Mouse (Mus musculus): ENCODE measurements at regions not wholly inside any gene's neighbourhood (a gene's known extent, or its start where the extent isn't known, plus 50 kb on each side); places are given as distances from the start of the nearest gene placed in this dataset.

- H3K9ac ChIP-seq: no peak overlapping the region; the same call in 1 of the 2 replicates
- peaks cover 18% of the 10 kb centered on the region for H3K4me1 ChIP-seq
- 0 out of 2 replicates have a peak, but pooled peaks have one; percentile 19 for ATAC-seq
- H3K27me3 ChIP-seq: no peaks in the 10 kb centered on the region
- no peaks in the 10 kb centered on the region for H3K36me3 ChIP-seq (ENCODE audit: poor library complexity, severe bottlenecking)
- no peaks in the 10 kb centered on the region for H3K9me3 ChIP-seq (replicated peaks)
- no peak overlapping the region for H3K27ac ChIP-seq
- H3K4me2 ChIP-seq: no peak overlapping the region
- no peak overlapping the region for H3K4me3 ChIP-seq
- 37% methylated on average over 7 of the region's 7 CpGs for WGBS
These were observed 155.0 kb upstream of the Slc24a2 start for GRCm38 (mm10) chr4:87385221-87385739.

DNA sequence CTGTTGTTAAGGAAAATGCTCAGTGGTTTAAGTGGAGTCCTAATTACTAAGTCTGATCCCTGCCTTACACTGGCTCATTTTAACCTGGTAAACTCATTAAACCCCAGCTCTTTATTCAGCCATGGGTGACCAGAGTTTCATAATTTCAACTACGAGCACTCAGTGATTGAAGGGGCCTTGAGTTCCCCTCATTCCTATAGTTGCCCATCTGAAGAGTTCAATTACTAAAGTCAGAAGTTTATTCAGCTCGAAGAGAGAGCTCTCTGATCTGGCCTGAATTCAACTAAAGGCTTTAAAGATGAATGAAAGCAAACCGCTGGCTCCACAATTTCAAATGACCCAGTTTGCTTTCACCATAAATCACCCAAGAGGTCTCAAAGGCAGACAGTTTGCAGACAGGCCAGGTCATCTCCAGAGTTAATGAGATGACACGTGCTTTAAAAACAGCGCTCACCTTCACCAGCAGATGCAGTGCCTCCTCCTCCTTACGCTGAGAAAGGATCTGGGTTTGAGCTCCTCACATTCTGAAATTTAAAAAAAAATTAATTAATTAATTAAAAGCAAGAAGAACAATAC lies 154.3 kb upstream of the Slc24a2 start:
- no peaks in the 10 kb centered on the region for H3K27me3 ChIP-seq
- no peak overlapping the region for H3K4me2 ChIP-seq
- no peak overlapping the region for H3K27ac ChIP-seq
- H3K4me1 ChIP-seq: peaks cover 21% of the 10 kb centered on the region
- no peaks in the 10 kb centered on the region for H3K9me3 ChIP-seq (replicated peaks)
- no peak overlapping the region for H3K4me3 ChIP-seq
- H3K36me3 ChIP-seq (ENCODE audit: poor library complexity, severe bottlenecking): no peaks in the 10 kb centered on the region
- H3K9ac ChIP-seq: no peak overlapping the region
- peak; percentile 53; the same call in 1 of the 2 replicates for ATAC-seq
- 26% methylated on average over 6 of the region's 6 CpGs for WGBS

DNA sequence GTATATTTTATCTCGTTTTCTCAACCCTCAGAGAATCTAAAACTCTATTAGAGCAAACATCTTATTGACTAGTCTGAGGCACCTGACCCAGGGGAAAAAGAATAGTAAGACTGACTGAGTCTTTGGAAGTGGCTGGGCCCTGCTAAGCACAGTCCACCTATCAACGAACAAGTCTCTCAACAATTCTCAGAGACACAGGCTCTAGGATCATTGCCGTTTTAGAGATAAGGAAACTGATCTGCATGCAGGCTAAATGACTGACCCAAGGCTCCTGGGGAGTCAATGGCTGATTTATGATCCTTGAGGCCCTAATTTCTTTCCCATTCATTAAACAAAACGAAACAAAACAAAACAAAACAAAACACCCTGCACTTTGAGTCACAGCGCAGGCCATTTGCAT lies 150.4 kb upstream of the Slc24a2 start:
- no peak for ATAC-seq
- no peaks in the 10 kb centered on the region for H3K36me3 ChIP-seq (ENCODE audit: poor library complexity, severe bottlenecking)
- H3K4me1 ChIP-seq: peaks cover 20% of the 10 kb centered on the region
- H3K9ac ChIP-seq: no peak overlapping the region
- WGBS: 78% methylated on average over 5 of the region's 5 CpGs
- H3K4me2 ChIP-seq: no peak overlapping the region
- no peaks in the 10 kb centered on the region for H3K9me3 ChIP-seq (replicated peaks)
- no peaks in the 10 kb centered on the region for H3K27me3 ChIP-seq
- no peak overlapping the region for H3K27ac ChIP-seq
- H3K4me3 ChIP-seq: no peak overlapping the region

GRCm38 (mm10) chr4:87379516-87380173 lies 149.4 kb upstream of the Slc24a2 start:
- WGBS: 51% methylated on average over 4 of the region's 4 CpGs
- no peak for ATAC-seq
- H3K4me1 ChIP-seq: peaks cover 11% of the 10 kb centered on the region
- no peak overlapping the region for H3K9ac ChIP-seq
- H3K36me3 ChIP-seq (ENCODE audit: poor library complexity, severe bottlenecking): no peaks in the 10 kb centered on the region
- no peak overlapping the region for H3K4me2 ChIP-seq
- H3K27ac ChIP-seq: no peak overlapping the region
- no peaks in the 10 kb centered on the region for H3K9me3 ChIP-seq (replicated peaks)
- H3K4me3 ChIP-seq: no peak overlapping the region
- H3K27me3 ChIP-seq: no peaks in the 10 kb centered on the region

DNA sequence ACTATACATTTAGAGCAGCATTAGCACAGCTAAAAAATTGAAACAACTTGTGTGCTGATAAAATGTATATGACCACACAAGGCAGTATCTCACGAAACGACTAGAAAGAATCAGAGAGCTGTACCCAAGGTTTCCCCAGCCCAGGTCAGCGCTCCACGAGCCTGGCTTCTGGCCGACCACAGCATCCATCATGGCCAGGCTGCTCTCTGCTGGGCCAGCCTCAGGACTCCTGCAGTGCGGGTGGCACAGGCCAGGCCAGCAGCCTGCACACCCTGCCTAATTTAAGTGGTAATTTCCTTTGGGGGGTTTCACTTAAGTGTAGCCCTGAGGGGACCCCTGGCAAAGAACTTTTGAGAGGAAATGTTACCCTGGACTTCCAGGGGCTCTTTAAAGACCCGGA lies 141.7 kb upstream of the Slc24a2 start:
- no peak for ATAC-seq
- H3K36me3 ChIP-seq (ENCODE audit: poor library complexity, severe bottlenecking): no peaks in the 10 kb centered on the region
- H3K27ac ChIP-seq: no peak overlapping the region
- no peaks in the 10 kb centered on the region for H3K27me3 ChIP-seq
- no peak overlapping the region for H3K4me2 ChIP-seq
- peaks cover 31% of the 10 kb centered on the region for H3K4me1 ChIP-seq
- no peak overlapping the region for H3K9ac ChIP-seq
- H3K4me3 ChIP-seq: no peak overlapping the region
- 36% methylated on average over 7 of the region's 7 CpGs for WGBS
- H3K9me3 ChIP-seq (replicated peaks): no peaks in the 10 kb centered on the region

- Histone ChIP-seq H3K4me2 (peak overlapping the region; percentile 65), H3K4me1 (peaks cover 31% of the 10 kb centered on the region), H3K36me3 (ENCODE audit: poor library complexity, severe bottlenecking) (no peaks in the 10 kb centered on the region), H3K27me3 (no peaks in the 10 kb centered on the region), H3K4me3 (0 out of 2 replicates have a peak overlapping the region, but pooled peaks have one; percentile 6), H3K9ac (peak overlapping the region; percentile 45; the same call in 1 of the 2 replicates), H3K27ac (peak overlapping the region; percentile 31; the same call in 1 of the 2 replicates), H3K9me3 (replicated peaks) (no peaks in the 10 kb centered on the region)
- 6% methylated on average over 14 of the region's 14 CpGs for WGBS
- peak; percentile 20; the same call in 1 of the 2 replicates for ATAC-seq
These were observed 139.5 kb upstream of the Slc24a2 start for GRCm38 (mm10) chr4:87369626-87370234.

DNA sequence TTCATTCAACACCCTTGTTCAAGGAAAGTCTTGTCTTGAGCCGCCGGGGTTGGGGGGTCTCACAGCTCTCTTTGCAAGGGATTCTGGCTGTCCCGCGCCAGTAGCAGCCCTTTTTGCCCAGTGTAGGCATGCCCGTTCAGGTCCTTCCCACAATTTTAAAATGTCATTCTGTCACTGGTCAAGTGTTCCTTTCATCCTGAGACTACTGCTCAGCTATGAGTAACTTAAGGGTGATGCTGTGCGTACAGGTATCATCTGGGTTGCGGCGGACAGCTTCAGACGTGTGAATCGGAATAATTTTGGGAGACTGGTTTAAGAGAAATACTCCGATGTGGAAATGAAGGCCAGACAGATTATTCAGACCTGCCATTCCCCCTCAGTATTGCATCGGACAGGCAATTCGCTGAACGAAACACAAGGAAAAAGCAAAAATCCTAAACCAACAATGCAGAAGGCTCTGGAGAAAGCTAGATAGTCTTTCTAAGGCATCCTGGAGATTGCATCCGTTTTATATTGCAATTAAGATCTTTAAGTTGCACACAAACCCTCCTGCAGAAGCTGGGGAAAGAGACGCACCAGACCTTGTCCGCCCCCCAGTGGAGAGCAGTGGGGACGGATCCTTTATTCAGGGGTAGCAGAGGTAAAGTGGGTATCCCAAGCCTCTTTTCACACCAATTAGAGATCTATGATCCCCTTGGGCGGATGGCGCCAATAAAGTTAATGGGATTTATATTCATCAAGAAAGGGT lies 138.3 kb upstream of the Slc24a2 start:
- Histone ChIP-seq H3K4me2 (peak overlapping the region; percentile 65), H3K9ac (peak overlapping the region; percentile 77), H3K4me1 (peaks cover 31% of the 10 kb centered on the region), H3K36me3 (ENCODE audit: poor library complexity, severe bottlenecking) (no peaks in the 10 kb centered on the region), H3K27ac (peak overlapping the region; percentile 88), H3K9me3 (replicated peaks) (no peaks in the 10 kb centered on the region), H3K27me3 (no peaks in the 10 kb centered on the region), H3K4me3 (peak overlapping the region; percentile 42)
- WGBS: 3% methylated on average over 20 of the region's 20 CpGs
- peak; percentile 88 for ATAC-seq

- H3K9ac ChIP-seq: peak overlapping the region; percentile 77
- H3K27me3 ChIP-seq: no peaks in the 10 kb centered on the region
- H3K36me3 ChIP-seq (ENCODE audit: poor library complexity, severe bottlenecking): no peaks in the 10 kb centered on the region
- ATAC-seq: peak; percentile 89
- no peaks in the 10 kb centered on the region for H3K9me3 ChIP-seq (replicated peaks)
- H3K4me3 ChIP-seq: peak overlapping the region; percentile 42
- WGBS: 7% methylated on average over 19 of the region's 19 CpGs
- peak overlapping the region; percentile 65 for H3K4me2 ChIP-seq
- peak overlapping the region; percentile 88 for H3K27ac ChIP-seq
- H3K4me1 ChIP-seq: peaks cover 31% of the 10 kb centered on the region
These were observed 137.6 kb upstream of the Slc24a2 start for GRCm38 (mm10) chr4:87367732-87368412.

GRCm38 (mm10) chr4:87362201-87362600 lies 131.9 kb upstream of the Slc24a2 start:
- Histone ChIP-seq H3K9me3 (replicated peaks) (no peaks in the 10 kb centered on the region), H3K27me3 (no peaks in the 10 kb centered on the region), H3K36me3 (ENCODE audit: poor library complexity, severe bottlenecking) (no peaks in the 10 kb centered on the region), H3K4me1 (no peaks in the 10 kb centered on the region), H3K27ac (no peak overlapping the region), H3K4me3 (no peak overlapping the region), H3K4me2 (no peak overlapping the region), H3K9ac (no peak overlapping the region)
- 10% methylated on average over 6 of the region's 6 CpGs for WGBS
- ATAC-seq: peak; percentile 91

DNA sequence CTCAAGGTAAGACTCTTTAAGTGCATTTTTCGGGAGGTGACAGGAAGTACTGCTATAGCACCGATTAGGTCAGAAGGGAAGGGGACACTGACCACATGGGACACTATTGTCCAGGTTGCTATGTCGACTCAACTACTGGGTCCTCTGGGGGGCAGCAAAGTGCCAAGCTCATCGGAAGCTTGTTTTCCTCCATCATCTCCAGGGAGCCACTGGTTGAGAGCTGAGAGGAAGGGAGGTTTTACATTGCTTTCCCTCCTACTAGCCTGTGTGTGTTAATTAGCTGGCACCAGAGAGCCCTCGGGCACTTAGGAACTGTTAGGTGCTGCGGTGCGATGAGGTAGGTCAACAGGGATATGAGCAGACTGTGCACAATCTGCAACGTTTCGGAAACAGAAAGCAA lies 129.2 kb upstream of the Slc24a2 start:
- 55% methylated on average over 9 of the region's 9 CpGs for WGBS
- no peak overlapping the region for H3K4me2 ChIP-seq
- H3K4me1 ChIP-seq: no peaks in the 10 kb centered on the region
- no peak overlapping the region for H3K4me3 ChIP-seq
- H3K9ac ChIP-seq: no peak overlapping the region
- ATAC-seq: no peak
- H3K27me3 ChIP-seq: no peaks in the 10 kb centered on the region
- no peak overlapping the region for H3K27ac ChIP-seq
- no peaks in the 10 kb centered on the region for H3K9me3 ChIP-seq (replicated peaks)
- no peaks in the 10 kb centered on the region for H3K36me3 ChIP-seq (ENCODE audit: poor library complexity, severe bottlenecking)

GRCm38 (mm10) chr4:87359004-87359403 lies 128.7 kb upstream of the Slc24a2 start:
- WGBS: 96% methylated on average over 3 of the region's 3 CpGs
- Histone ChIP-seq H3K27ac (no peak overlapping the region), H3K27me3 (no peaks in the 10 kb centered on the region), H3K4me1 (no peaks in the 10 kb centered on the region), H3K4me3 (no peak overlapping the region), H3K36me3 (ENCODE audit: poor library complexity, severe bottlenecking) (no peaks in the 10 kb centered on the region), H3K9me3 (replicated peaks) (no peaks in the 10 kb centered on the region), H3K9ac (no peak overlapping the region), H3K4me2 (no peak overlapping the region)
- no peak for ATAC-seq
